Mouse (Mus musculus) lung, postnatal 0 days (tissue): ENCODE results near the gene Bsg.

Source experiments
- CTCF ChIP-seq: IDR thresholded peaks from 2 replicates; pipeline ENCODE4 v1.5.1; 2016; ENCODE audit warnings: antibody characterized with exemption, mild to moderate bottlenecking
- EP300 ChIP-seq: IDR thresholded peaks from 2 replicates; pipeline ENCODE4 v1.6.1; 2016; ENCODE audit warnings: antibody characterized with exemption, mild to moderate bottlenecking, control low read depth

DNA sequence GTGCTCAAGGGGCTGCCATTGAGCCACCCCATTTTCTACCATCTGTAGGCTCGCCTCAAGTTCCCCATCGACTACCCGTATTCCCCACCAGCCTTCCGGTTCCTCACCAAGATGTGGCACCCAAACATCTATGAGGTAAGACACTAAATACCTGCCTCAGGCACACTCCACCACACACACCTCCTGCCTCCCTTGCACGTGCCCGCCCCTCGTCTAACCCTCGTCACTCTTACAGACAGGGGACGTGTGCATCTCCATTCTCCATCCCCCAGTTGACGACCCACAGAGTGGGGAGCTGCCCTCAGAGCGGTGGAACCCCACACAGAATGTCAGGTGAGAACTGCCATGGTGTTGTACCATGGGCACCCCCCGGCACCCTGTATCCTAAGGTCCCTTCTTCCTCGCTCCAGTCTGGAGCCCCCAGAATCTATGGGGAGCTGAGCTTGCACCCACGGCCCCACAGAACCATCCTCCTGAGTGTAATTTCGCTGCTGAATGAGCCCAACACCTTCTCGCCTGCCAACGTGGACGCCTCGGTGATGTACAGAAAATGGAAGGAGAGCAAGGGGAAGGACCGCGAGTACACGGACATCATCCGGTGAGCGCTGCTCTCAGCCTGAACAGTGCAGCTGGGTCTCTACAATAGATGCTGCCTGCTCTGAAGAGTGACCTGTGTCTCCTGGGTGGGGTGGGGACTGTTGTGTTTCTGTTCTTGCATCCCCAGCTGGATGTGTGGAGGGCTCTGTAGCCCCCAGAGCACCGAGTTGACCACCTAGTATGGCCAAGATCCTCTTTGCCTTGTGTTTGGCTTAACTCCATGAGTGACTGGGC is 19.3 kb upstream of the Bsg start:
- TF ChIP-seq EP300: no peak
- TF ChIP-seq CTCF: no peak
